Mouse (Mus musculus): ENCODE data around the gene Wif1. TPM values are rescaled to one million over a fixed set of nuclear protein-coding genes. Genes with fewer than 3 reads are reported as not detected.
A peak's percentile ranks its signal among the peaks of the same experiment; 100 is the strongest.

Gene Wif1
- polyA plus RNA-seq, 1 experiment from 2014 or later: 0.79 TPM

- Histone ChIP-seq H3K27ac (replicated peaks) (no peak overlapping the region), H3K27me3 (ENCODE audit: control insufficient read depth, insufficient read depth, low read length) (no peaks in the 10 kb centered on the region; the same call in 1 of the 2 replicates), H3K4me3 (ENCODE audit: low read depth, low read length) (no peak overlapping the region), H3K4me2 (replicated peaks; ENCODE audit: low read depth) (no peak overlapping the region), H3K9me3 (ENCODE audit: control insufficient read depth, low read length) (no peaks in the 10 kb centered on the region), H3K9ac (ENCODE audit: low read length) (no peak overlapping the region), H3K4me1 (replicated peaks; ENCODE audit: control insufficient read depth, insufficient read depth) (no peaks in the 10 kb centered on the region), H3K36me3 (ENCODE audit: control insufficient read depth, insufficient read depth, low read length) (no peaks in the 10 kb centered on the region)
- WGBS: 69% methylated on average over 8 of the region's 8 CpGs
- TF ChIP-seq CTCF (IDR thresholded peaks at IDR 0.05; ENCODE audit: low read depth) (no peak), EP300 (optimal IDR thresholded peaks at IDR 0.05) (no peak)
- ATAC-seq (ENCODE audit: low FRiP score, low TSS enrichment) (no peak), DNase-seq (ENCODE audit: low spot score) (no peak)
Observed at GRCm38 (mm10) chr10:121062704-121063103, 28.9 kb downstream of the Wif1 start.

GRCm38 (mm10) chr10:121067416-121067951, 33.7 kb downstream of the Wif1 start:
- no peak overlapping the region for H3K4me2 ChIP-seq (replicated peaks; ENCODE audit: low read depth)

GRCm38 (mm10) chr10:121068003-121068402, 34.2 kb downstream of the Wif1 start:
- no peaks in the 10 kb centered on the region for H3K36me3 ChIP-seq (ENCODE audit: control insufficient read depth, insufficient read depth, low read length)
- no peak overlapping the region for H3K9ac ChIP-seq (ENCODE audit: low read length)
- TF ChIP-seq CTCF (IDR thresholded peaks at IDR 0.05; ENCODE audit: low read depth): no peak
- no peak for TF ChIP-seq EP300 (optimal IDR thresholded peaks at IDR 0.05)
- H3K27ac ChIP-seq (replicated peaks): no peak overlapping the region
- no peaks in the 10 kb centered on the region for H3K9me3 ChIP-seq (ENCODE audit: control insufficient read depth, low read length)
- no peak overlapping the region for H3K4me3 ChIP-seq (ENCODE audit: low read depth, low read length)
- no peaks in the 10 kb centered on the region for H3K27me3 ChIP-seq (ENCODE audit: control insufficient read depth, insufficient read depth, low read length)
- whole genome bisulfite sequencing: 42% methylated on average over 1 of the region's 1 CpGs
- ATAC-seq (ENCODE audit: low FRiP score, low TSS enrichment): no peak
- no peaks in the 10 kb centered on the region for H3K4me1 ChIP-seq (replicated peaks; ENCODE audit: control insufficient read depth, insufficient read depth)
- H3K4me2 ChIP-seq (replicated peaks; ENCODE audit: low read depth): no peak overlapping the region
- no peak for DNase-seq (ENCODE audit: low spot score)

More at GRCm38 (mm10) chr10:121067416-121067951, 33.7 kb downstream of the Wif1 start:
- H3K36me3 ChIP-seq (ENCODE audit: control insufficient read depth, insufficient read depth, low read length): no peaks in the 10 kb centered on the region
- no peak overlapping the region for H3K9ac ChIP-seq (ENCODE audit: low read length)
- H3K27me3 ChIP-seq (ENCODE audit: control insufficient read depth, insufficient read depth, low read length): no peaks in the 10 kb centered on the region
- H3K4me1 ChIP-seq (replicated peaks; ENCODE audit: control insufficient read depth, insufficient read depth): no peaks in the 10 kb centered on the region
- H3K27ac ChIP-seq (replicated peaks): no peak overlapping the region
- no peak overlapping the region for H3K4me3 ChIP-seq (ENCODE audit: low read depth, low read length)
- DNase-seq (ENCODE audit: low spot score): no peak
- no peak for ATAC-seq (ENCODE audit: low FRiP score, low TSS enrichment)
- 67% methylated on average over 7 of the region's 7 CpGs for WGBS
- no peaks in the 10 kb centered on the region for H3K9me3 ChIP-seq (ENCODE audit: control insufficient read depth, low read length)
- TF ChIP-seq EP300 (optimal IDR thresholded peaks at IDR 0.05) (no peak), CTCF (IDR thresholded peaks at IDR 0.05; ENCODE audit: low read depth) (no peak)

- no peak for ATAC-seq (ENCODE audit: low FRiP score, low TSS enrichment)
- WGBS: 68% methylated on average over 7 of the region's 7 CpGs
- no peaks in the 10 kb centered on the region for H3K36me3 ChIP-seq (ENCODE audit: control insufficient read depth, insufficient read depth, low read length)
- no peaks in the 10 kb centered on the region for H3K4me1 ChIP-seq (replicated peaks; ENCODE audit: control insufficient read depth, insufficient read depth)
- no peak for TF ChIP-seq EP300 (optimal IDR thresholded peaks at IDR 0.05)
- TF ChIP-seq CTCF (IDR thresholded peaks at IDR 0.05; ENCODE audit: low read depth): peak; percentile 59
- no peaks in the 10 kb centered on the region for H3K27me3 ChIP-seq (ENCODE audit: control insufficient read depth, insufficient read depth, low read length)
- H3K9me3 ChIP-seq (ENCODE audit: control insufficient read depth, low read length): no peaks in the 10 kb centered on the region
- no peak overlapping the region for H3K9ac ChIP-seq (ENCODE audit: low read length)
- H3K4me3 ChIP-seq (ENCODE audit: low read depth, low read length): no peak overlapping the region
- DNase-seq (ENCODE audit: low spot score): no peak
- no peak overlapping the region for H3K27ac ChIP-seq (replicated peaks)
- H3K4me2 ChIP-seq (replicated peaks; ENCODE audit: low read depth): no peak overlapping the region
Observed at GRCm38 (mm10) chr10:121070742-121071141, 37.0 kb downstream of the Wif1 start.

GRCm38 (mm10) chr10:121080500-121080899, 46.7 kb downstream of the Wif1 start:
- H3K36me3 ChIP-seq (ENCODE audit: control insufficient read depth, insufficient read depth, low read length): no peaks in the 10 kb centered on the region
- no peak for ATAC-seq (ENCODE audit: low FRiP score, low TSS enrichment)
- no peaks in the 10 kb centered on the region for H3K27me3 ChIP-seq (ENCODE audit: control insufficient read depth, insufficient read depth, low read length)
- 59% methylated on average over 9 of the region's 9 CpGs for WGBS
- no peaks in the 10 kb centered on the region for H3K4me1 ChIP-seq (replicated peaks; ENCODE audit: control insufficient read depth, insufficient read depth)
- TF ChIP-seq CTCF (IDR thresholded peaks at IDR 0.05; ENCODE audit: low read depth): no peak
- no peak overlapping the region for H3K27ac ChIP-seq (replicated peaks)
- no peaks in the 10 kb centered on the region for H3K9me3 ChIP-seq (ENCODE audit: control insufficient read depth, low read length)
- no peak for DNase-seq (ENCODE audit: low spot score)
- no peak overlapping the region for H3K9ac ChIP-seq (ENCODE audit: low read length)
- H3K4me3 ChIP-seq (ENCODE audit: low read depth, low read length): no peak overlapping the region
- H3K4me2 ChIP-seq (replicated peaks; ENCODE audit: low read depth): no peak overlapping the region

GRCm38 (mm10) chr10:121082881-121083280, 49.1 kb downstream of the Wif1 start:
- H3K36me3 ChIP-seq (ENCODE audit: control insufficient read depth, insufficient read depth, low read length): no peaks in the 10 kb centered on the region
- TF ChIP-seq CTCF (IDR thresholded peaks at IDR 0.05; ENCODE audit: low read depth): no peak
- TF ChIP-seq EP300 (optimal IDR thresholded peaks at IDR 0.05): no peak
- WGBS: 87% methylated on average over 4 of the region's 4 CpGs
- DNase-seq (ENCODE audit: low spot score) (no peak), ATAC-seq (ENCODE audit: low FRiP score, low TSS enrichment) (no peak)
- H3K4me1 ChIP-seq (replicated peaks; ENCODE audit: control insufficient read depth, insufficient read depth): no peaks in the 10 kb centered on the region
- no peak overlapping the region for H3K4me3 ChIP-seq (ENCODE audit: low read depth, low read length)
- H3K4me2 ChIP-seq (replicated peaks; ENCODE audit: low read depth): no peak overlapping the region
- H3K27ac ChIP-seq (replicated peaks): no peak overlapping the region
- H3K9ac ChIP-seq (ENCODE audit: low read length): no peak overlapping the region
- no peaks in the 10 kb centered on the region for H3K27me3 ChIP-seq (ENCODE audit: control insufficient read depth, insufficient read depth, low read length)
- no peaks in the 10 kb centered on the region for H3K9me3 ChIP-seq (ENCODE audit: control insufficient read depth, low read length)

All from stomach, postnatal 0 days (tissue).